11 mouse cellular contexts compared by ENCODE assay signal in the genomic region with DNA sequence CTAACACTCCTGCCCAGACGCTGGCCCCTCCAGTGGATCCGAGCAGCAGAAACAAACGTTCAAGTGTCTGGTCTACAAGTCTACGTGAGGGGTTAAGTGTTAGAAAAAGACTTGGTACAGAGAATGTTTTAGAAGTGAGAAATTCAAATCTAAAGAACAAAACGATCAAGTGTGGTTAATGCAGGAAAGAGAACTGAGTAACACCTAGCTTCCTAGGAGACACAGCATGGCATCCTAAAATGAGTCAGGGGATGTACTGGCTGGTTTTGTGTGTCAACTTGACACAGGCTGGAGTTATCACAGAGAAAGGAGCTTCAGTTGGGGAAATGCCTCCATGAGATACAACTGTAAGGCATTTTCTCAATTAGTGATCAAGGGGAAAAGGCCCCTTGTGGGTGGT. TPM values are rescaled to one million over a fixed set of nuclear protein-coding genes. Genes with fewer than 3 reads are reported as not detected.
"Had no signal": no experiment of that assay in that cellular context is flagged by ENCODE, and none has a peak within 500 bp of the region (broad histone marks: within the 10 kb centered on the region; RNA-seq: fewer than 3 reads in every experiment).

No protein-coding gene starts in this region.

RNA-seq across cellular contexts. Expression of a gene that starts 55.9 kb away (rescaled TPM):
- total RNA-seq: common myeloid progenitor, adult 5-6 weeks; forebrain, postnatal 0 days; granulocyte monocyte progenitor cell, adult 5-6 weeks; heart, adult 18-20 months had no signal
- polyA plus RNA-seq: forebrain, embryonic 10.5 days; forebrain, embryonic 11.5 days; forebrain, embryonic 12.5 days; forebrain, embryonic 13.5 days; forebrain, embryonic 14.5 days; forebrain, embryonic 15.5 days; forebrain, embryonic 16.5 days; forebrain, postnatal 0 days had no signal
